Mouse (Mus musculus) heart, adult 8-10 months (tissue): ENCODE data around the gene Adamts16. TPM values are rescaled to one million over a fixed set of nuclear protein-coding genes. Genes with fewer than 3 reads are reported as not detected.

Source experiments
- DNase-seq: peaks from one replicate; pipeline ENCODE4 v3.0.0; 2022; ENCODE audit warnings: low spot score
- total RNA-seq, 4 experiments: library from RNA; stranded (reverse); gene quantifications; 2 replicates each; pipeline ENCODE4 v1.2.4; 2022

Adamts16 gene
- total RNA-seq, 4 experiments from 2014 or later: not detected

DNA sequence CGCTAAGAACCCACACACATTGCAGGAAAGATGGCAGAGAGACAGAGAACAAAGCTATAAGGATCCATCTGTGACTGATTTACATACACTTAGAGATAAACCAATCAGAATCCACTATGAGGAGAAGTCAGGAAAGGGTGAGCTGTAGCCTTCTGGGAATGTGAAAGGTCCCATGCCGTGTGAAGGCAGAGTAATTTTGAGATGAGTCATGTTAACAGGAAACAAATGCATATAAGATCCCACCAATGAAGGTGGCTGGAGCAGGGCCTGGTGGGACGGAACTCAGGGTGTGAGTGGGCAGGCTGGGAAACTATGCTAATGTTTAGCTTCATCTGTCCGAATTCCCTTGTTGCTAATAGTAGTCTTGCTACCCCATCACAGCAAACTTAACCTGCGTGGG, 128.3 kb downstream of the Adamts16 start:
- no peak for DNase-seq

DNA sequence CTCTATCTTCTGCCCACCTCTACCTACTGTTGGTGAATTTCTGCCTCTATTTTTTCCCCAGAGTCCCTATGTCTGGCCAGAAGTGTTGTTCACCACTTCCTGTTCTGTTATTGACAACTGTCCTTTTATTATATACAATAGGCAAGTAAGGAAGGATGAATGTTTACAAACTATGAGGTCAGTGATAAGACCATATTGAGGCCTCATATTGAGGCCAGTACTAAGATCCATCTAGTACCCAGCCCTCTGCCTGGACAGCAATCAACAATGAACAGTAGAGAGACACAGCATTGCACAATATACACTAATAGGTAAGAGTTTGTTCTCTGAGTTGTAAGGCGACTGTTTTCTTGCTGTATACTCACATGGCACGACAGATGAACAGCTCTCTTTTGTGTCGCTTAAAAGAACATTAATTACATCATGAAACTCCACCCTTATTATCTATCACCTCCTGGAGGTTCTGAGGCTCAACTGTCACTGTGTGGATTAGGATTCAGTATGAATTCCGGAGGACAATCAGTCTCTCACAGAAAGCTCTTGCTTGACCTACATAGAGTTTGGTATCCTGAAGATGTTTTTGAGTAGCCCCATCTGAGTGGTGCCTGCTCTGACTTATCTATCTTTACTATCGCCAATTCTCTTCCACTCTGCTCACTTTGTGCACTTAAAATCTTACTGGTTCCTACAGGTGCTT, 134.3 kb downstream of the Adamts16 start:
- no peak for DNase-seq

DNA sequence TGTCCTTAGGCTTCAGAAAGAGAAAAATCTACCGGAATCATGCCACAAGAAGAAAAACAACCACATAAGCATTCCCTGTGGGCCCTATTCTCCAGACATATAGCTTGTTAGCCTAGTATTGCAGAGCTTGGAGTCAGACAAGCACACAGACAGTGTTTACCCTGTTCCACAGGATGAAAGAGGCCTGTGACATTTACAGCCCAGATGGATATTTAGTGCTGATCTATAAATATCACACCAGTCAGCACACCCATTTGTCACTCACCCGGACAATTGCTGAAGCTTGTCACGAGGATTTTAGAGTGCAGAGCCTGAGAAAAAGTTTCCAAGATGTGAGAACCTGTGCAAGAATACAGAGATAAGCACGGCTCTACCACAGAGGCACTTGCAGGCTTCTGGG, 138.7 kb downstream of the Adamts16 start:
- DNase-seq: no peak

DNA sequence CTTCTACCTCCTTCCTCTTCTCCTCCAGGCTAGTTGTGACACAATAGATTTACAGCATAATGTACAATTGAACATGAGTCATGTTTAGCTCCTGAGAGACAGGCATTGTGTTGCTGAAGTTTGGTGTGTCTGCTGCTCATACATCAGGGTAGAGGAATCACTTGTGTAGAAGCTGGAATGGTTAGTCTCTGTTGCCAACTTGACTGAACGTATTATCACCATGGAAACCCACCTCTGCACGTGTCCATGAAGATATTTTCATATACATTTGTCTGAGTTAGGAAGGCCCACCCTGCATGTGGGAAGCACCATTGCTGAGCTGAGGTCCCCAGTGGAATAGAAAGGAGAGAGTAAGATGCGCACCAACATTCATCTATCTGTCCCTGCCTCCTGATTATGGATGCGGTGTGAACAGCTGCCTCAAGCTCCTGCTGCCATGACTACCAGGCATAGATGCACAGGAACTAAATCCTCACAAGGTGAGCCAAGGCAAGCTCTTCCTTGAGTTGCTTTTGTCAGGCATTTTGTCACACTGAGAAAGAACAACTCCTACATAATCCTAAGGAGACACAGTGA, 142.7 kb downstream of the Adamts16 start:
- no peak for DNase-seq

DNA sequence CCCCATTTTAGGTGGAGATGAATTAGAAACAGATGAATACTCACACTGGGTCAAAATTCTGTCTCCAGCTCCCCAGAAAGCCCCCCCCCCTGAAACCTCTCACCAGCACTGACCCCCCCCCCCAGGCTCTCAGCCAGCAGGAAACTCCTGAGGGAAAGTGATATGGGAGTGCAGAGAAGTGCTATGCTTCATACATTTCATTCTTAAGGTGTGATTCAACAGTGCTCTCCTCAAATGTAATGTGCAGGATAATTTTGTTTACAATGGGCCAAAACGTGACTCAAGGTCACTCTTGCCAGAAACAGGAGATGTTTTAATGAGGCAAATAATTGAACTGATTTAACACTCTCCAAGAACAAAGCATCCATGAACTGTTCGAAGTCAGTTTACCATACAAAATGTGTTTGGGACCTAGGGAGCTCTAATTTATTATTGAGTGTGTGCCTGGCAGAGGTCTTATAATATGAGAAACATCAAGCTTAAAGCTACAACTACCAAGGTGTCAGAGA, 152.1 kb downstream of the Adamts16 start:
- DNase-seq: no peak

DNA sequence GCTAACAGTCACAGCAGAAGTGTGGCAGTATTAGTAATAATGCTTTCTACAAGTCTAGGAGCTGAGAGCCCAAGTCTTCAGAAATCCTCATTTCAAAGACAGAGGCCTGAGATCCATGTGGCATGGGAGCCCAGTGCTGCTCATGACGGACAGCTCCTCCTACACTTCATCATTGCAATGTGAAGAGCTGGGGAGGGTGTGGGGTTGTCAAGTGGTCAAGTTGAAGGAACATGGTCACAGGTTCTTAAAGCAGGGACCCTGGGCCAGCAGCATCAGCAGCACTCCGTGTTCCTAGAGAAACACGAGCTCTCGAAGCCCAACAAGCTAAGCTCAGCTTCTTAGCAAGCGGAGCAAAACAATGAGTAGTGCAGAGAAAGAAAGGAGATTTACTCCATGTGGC, 155.8 kb downstream of the Adamts16 start:
- DNase-seq: no peak

DNA sequence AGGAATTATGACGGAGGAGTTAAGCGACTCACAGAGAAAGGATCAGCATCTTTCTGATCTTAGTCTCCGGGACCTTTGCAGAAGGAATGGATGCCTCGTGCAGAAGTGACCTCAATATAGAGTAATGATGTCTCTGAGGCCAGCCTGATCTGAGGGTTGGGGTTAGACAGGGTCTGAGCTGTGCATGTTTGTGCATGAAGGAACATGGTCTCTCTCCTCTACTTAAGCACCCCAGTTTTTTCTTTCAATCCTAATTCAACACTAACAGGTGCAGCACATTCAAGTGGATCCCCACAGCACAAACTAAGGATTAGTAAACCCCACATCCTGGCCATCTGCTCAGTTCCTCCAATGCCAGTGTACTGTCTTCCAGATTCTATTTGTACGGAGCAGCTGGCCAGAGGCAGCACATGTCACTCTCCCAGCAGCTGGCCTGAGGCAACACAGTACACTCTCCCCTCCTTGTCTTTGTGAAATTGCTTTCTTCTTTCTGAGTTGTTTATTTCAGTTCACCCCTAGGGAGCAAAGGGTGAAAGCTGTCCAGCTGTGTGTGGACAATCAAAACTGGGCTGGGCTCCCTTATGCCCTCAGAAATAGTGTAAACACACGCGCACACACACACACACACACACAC, 156.5 kb downstream of the Adamts16 start:
- no peak for DNase-seq

DNA sequence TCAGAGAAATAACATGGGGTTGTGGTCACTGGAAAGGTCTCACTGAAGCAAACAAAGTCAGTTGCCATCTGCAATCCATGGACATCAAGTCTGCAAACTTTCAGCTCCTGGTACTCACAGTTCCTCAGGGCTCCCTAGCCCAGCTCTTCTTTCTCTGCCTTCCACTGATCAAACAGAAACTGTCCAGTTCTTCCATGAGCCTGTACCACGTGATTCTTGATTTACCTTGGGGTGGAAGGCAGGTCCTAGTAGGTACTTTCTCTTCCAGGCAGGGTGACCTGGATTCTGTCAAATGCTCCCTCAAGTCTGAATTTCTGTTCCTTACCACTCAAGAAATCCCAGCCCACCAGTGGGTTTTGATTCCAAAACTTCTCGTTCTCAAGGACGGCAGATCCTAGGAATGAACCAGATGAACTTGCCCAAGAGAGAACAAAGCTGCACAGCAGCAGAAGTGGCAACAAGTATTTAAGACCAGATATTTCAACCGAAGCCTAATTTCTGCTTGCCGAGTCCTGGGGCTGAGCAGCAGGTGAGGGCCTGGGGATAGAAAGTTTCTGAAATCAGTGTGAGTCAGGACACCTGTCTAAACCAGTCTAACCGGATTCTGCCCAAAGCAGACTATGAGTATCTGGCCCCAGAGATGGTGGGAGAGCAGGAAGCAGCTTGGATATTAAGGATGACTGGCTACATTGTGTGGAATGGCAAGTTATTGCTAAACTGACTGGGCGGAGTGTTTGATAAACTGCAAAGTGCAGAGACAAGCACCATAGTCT, 160.0 kb downstream of the Adamts16 start:
- DNase-seq: no peak

DNA sequence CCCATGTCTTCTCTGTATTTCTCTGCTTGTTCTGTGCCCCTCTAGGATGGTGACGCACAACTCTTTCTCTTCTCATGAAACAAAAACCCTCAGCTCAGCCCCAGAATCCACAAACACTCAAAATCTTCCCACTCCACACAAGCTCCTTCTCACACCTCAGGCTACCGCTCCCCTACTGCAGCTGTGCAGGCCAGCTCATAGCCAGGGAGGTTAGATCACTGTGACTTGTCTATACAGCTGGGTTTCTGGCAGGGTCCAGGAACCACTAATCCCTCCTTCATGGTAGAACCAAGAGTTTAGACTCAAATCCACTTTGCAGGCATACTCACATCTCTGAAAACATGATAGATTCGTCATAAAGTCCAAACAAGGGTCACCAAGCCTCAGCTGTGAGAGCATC, 161.3 kb downstream of the Adamts16 start:
- no peak for DNase-seq

Other genes with a start within 250 kb of the Adamts16 start
- 10 to 100 TPM; 24.3 to 30.9 (median 26.7) TPM for gene Ice1, start 204.2 kb downstream of the Adamts16 start, total RNA-seq